Mouse (Mus musculus) telencephalon, adult 2 months (tissue): Measurements from ENCODE around the gene Sp6.

Experiments
- DNase-seq: peaks from one replicate; pipeline ENCODE4 v3.0.0-alpha.2; 2011; ENCODE audit warnings: low read depth, low spot score

Sp6 gene

GRCm38 (mm10) chr11:97063274-97063920 is 50.2 kb downstream of the Sp6 start:
- DNase-seq = peak; percentile 75

DNA sequence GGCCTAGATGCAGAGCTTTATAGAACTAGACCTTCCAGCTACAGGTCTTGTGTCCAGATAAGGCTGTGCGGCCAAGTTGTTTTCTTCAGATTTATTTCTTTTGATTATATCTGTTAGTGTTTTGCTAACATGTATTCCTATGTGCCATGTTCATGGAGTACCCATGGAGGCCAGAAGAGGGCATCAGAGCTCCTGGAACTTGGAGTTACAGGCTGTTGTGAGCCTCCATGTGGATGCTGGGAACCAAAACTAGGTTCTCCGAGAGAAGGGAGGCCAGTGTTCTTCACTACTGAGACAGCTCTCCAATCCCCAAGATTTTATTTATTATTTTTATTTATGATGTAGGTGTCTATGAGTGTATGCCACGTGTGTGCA is 50.7 kb downstream of the Sp6 start:
- DNase-seq = no peak

- no peak for DNase-seq
Observed at GRCm38 (mm10) chr11:97065538-97066295, 52.5 kb downstream of the Sp6 start.

DNA sequence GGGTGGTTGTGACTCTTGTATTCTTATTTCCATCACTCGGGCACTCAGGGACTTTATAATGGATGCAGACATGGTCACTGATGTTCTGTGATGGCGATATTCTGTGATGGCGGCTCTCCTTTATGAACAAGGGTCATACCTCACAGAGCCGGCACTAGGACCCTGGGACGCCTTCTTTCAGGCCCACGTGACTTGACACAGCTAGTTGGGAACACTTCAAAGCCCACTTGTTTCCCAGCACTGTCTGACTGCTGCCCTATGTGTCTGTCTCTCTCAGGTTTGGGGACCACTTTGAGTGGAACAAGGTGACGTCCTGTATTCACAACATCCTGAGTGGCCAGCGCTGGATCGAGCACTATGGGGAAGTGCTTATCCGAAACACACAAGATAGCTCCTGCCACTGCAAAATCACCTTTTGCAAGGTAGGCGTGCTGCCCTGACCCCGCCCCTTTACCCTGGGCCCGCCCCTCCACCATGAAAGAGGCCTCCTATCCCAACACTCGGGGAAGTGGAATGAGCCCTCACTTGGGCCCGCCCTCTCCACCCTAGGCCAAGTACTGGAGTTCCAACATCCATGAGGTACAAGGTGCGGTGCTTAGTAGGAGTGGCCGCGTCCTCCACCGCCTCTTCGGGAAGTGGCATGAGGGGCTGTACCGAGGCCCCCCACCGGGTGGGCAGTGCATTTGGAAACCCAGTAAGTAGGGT is 53.6 kb downstream of the Sp6 start:
- DNase-seq = no peak

- DNase-seq = no peak
Observed at GRCm38 (mm10) chr11:97069333-97069732, 56.1 kb downstream of the Sp6 start.

DNA sequence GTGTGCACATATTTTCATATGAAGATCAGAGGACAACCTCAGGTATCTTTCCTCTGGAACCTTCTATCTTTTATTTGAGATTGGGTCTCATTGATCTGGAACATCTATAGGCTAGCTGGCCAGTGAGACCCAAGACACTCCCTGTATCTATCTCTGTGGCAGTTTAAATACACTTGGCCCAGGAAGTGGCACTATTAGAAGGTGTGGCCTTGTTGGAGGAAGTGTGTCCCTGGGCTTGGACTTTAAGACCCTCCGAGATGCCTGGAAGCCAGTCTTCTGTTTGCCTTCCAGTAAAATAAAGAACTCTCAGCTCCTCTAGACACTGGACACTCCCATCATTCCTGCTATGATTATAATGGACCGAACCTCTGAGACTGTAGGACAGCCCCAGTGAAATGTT is 56.6 kb downstream of the Sp6 start:
- no peak for DNase-seq

GRCm38 (mm10) chr11:97071129-97071528 is 57.9 kb downstream of the Sp6 start:
- no peak for DNase-seq

- DNase-seq = no peak
Observed at GRCm38 (mm10) chr11:97072533-97072932, 59.3 kb downstream of the Sp6 start.

- no peak for DNase-seq
Observed at GRCm38 (mm10) chr11:97074235-97074634, 61.0 kb downstream of the Sp6 start.
